In the genomic region with DNA sequence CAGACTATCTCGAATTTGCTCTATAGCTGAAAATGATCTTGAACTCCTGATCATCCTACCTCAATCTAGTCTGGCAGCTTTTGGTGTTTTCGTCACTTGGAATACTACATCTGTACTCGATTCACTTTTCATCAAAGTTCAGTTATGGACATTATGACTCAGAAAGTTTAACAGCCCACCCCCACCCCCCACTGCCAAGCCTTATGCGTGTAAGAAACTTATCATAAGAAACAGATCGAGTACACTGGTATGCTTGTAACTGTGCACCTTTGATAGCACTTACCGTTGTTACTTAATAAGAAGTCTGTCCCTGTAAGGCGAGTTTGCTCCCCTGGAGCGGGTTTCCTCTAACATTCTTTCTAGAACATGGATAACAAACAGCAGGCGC, we compare ENCODE assay signal across 1 mouse cellular context.
TF ChIP-seq lines count a peak whose summit lies in the region.

No protein-coding gene starts in this region.

TF ChIP-seq in CH12.LX, 34 proteins besides CTCF, POLR2A, EP300 and RAD21 (continued from another document):
- TF ChIP-seq CHD2 (IDR thresholded peaks at IDR 0.05; ENCODE audit: low read length): peak; percentile 36; the same call in 1 of the 2 replicates
TF ChIP-seq in CH12.LX: peak in this region for 1.
